Mouse (Mus musculus) frontal cortex, postnatal 25 days (tissue): ENCODE measurements at regions not wholly inside any gene's neighbourhood (a gene's known extent, or its start where the extent isn't known, plus 50 kb on each side); places are given as distances from the start of the nearest gene placed in this dataset.
A peak's percentile ranks its signal among the peaks of the same experiment; 100 is the strongest.

ENCODE experiments used
- DNase-seq, 2 experiments: peaks; one replicate each; pipeline ENCODE4 v3.0.0; 2022; ENCODE audit warnings: low spot score in 2 of 2

GRCm38 (mm10) chr3:21507655-21508054 is 568.8 kb upstream of the Tbl1xr1 start:
- DNase-seq: no peak

GRCm38 (mm10) chr3:21512081-21512480 is 564.4 kb upstream of the Tbl1xr1 start:
- DNase-seq: no peak

GRCm38 (mm10) chr3:21524426-21524937 is 552.0 kb upstream of the Tbl1xr1 start:
- no peak for DNase-seq

- DNase-seq: no peak
Measured at GRCm38 (mm10) chr3:21530862-21531261, 545.6 kb upstream of the Tbl1xr1 start.

- DNase-seq: no peak
Measured at GRCm38 (mm10) chr3:21539138-21539537, 537.3 kb upstream of the Tbl1xr1 start.

GRCm38 (mm10) chr3:21544456-21544855 is 532.0 kb upstream of the Tbl1xr1 start:
- peak in 1 of 2 experiments; percentile 34 for DNase-seq

- no peak for DNase-seq
Measured at GRCm38 (mm10) chr3:21545156-21545893, 531.1 kb upstream of the Tbl1xr1 start.

GRCm38 (mm10) chr3:21546411-21546810 is 530.0 kb upstream of the Tbl1xr1 start:
- no peak for DNase-seq

GRCm38 (mm10) chr3:21549671-21550070 is 526.8 kb upstream of the Tbl1xr1 start:
- no peak for DNase-seq

- DNase-seq: no peak
Measured at GRCm38 (mm10) chr3:21553159-21553758, 523.2 kb upstream of the Tbl1xr1 start.

GRCm38 (mm10) chr3:21553859-21554258 is 522.6 kb upstream of the Tbl1xr1 start:
- DNase-seq: no peak

GRCm38 (mm10) chr3:21557963-21558441 is 518.5 kb upstream of the Tbl1xr1 start:
- DNase-seq: peak; percentile 52

GRCm38 (mm10) chr3:21562771-21563312 is 513.6 kb upstream of the Tbl1xr1 start:
- no peak for DNase-seq

- DNase-seq: no peak
Measured at GRCm38 (mm10) chr3:21563454-21563853, 513.0 kb upstream of the Tbl1xr1 start.

GRCm38 (mm10) chr3:21564211-21564781 is 512.2 kb upstream of the Tbl1xr1 start:
- peak; percentile 72 to 74 for DNase-seq

GRCm38 (mm10) chr3:21564847-21565485 is 511.5 kb upstream of the Tbl1xr1 start:
- no peak for DNase-seq

- no peak for DNase-seq
Measured at GRCm38 (mm10) chr3:21569721-21570120, 506.7 kb upstream of the Tbl1xr1 start.

GRCm38 (mm10) chr3:21578635-21579034 is 497.8 kb upstream of the Tbl1xr1 start:
- no peak for DNase-seq

- no peak for DNase-seq
Measured at GRCm38 (mm10) chr3:21582122-21582521, 494.3 kb upstream of the Tbl1xr1 start.

GRCm38 (mm10) chr3:21585767-21586166 is 490.7 kb upstream of the Tbl1xr1 start:
- no peak for DNase-seq

GRCm38 (mm10) chr3:21606846-21607245 is 469.6 kb upstream of the Tbl1xr1 start:
- no peak for DNase-seq

- no peak for DNase-seq
Measured at GRCm38 (mm10) chr3:21610231-21610630, 466.2 kb upstream of the Tbl1xr1 start.
